Mouse (Mus musculus): Measurements from ENCODE around the gene Zdhhc8.

DNA sequence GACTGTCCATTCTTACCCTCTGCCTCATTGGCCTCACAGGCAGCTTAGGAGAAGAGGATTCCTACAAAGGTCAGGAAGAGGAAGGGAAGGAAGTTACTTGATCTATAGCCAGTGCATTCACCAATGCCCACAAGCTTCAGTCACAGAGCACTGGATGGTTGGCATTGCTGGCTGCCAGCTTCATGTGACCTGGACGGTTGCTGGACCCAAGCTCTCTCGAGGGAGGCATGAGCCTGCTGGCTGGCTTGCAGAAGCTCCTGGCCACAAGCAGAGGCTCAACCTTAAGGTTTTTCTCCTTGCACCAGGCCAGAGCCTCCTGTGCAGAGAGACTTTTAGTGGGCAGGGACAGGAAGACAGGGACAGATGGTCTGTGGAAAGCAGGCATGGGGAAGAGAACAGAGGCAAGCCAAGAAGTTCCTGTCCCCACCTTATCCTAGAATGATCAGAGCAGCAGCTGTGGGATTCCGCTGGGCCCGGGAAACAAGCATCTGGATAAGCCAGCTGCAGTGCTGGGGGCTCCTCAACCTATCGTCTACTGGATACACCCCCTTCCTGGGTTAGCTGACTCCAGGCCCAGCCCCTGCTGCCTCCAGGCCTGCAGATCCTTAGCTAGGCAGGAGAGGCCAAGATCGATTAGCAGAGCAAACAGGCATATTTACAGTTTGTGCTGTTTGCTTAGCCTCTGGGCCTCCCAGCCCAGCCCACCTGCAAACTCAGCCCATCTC, 59.0 kb downstream of the Zdhhc8 start:
- TF ChIP-seq CTCF (IDR thresholded peaks at IDR 0.05; ENCODE audit: extremely low read depth, insufficient read depth, insufficient read length, insufficient replicate concordance): no peak
- no peak for TF ChIP-seq POLR2A (IDR thresholded peaks at IDR 0.05; ENCODE audit: low read depth, low read length)
